Mouse (Mus musculus) hindbrain, embryonic 14.5 days (tissue): ENCODE measurements around the gene Faim. TPM values are rescaled to one million over a fixed set of nuclear protein-coding genes. Genes with fewer than 3 reads are reported as not detected.

ENCODE experiments used
- polyA plus RNA-seq: library from polyadenylated mRNA; unstranded; fragments of >200 nt; fragmentation: Nextera tagmentation; extraction: Ambion mirVana; gene quantifications from 2 replicates; pipeline ENCODE4 v1.2.1, GENCODE M21; 2014

Gene Faim
- polyA plus RNA-seq, 1 experiment from 2014 or later = 114 TPM

Other genes with a start within 250 kb of the Faim start
- gene Prr23a1, start 143.9 kb upstream of the Faim start, polyA plus RNA-seq = 0.54 TPM in 1 of 2 replicates, not detected in the other
- not detected in 2 replicates for gene Prr23a2, start 129.9 kb upstream of the Faim start, polyA plus RNA-seq
- gene Prr23a3, start 121.6 kb upstream of the Faim start, polyA plus RNA-seq = 0.10 TPM in 1 of 2 replicates, not detected in the other
- gene 7420426K07Rik, start 83.3 kb upstream of the Faim start, polyA plus RNA-seq = not detected in 2 replicates
- 0.90 and 0.98 TPM in 2 replicates for gene Foxl2, start 31.1 kb upstream of the Faim start, polyA plus RNA-seq
- gene Gm1123, start 49.3 kb downstream of the Faim start, polyA plus RNA-seq = 0.13 and 0.20 TPM in 2 replicates
- gene Pik3cb, start 154.2 kb downstream of the Faim start, polyA plus RNA-seq = 3.8 and 4.3 TPM in 2 replicates